Mouse (Mus musculus) cerebellum, adult 2 months (tissue): ENCODE data around the gene Myh8. TPM values are rescaled to one million over a fixed set of nuclear protein-coding genes. Genes with fewer than 3 reads are reported as not detected.
A peak's percentile ranks its signal among the peaks of the same experiment; 100 is the strongest.

ENCODE experiments used
- DNase-seq, 2 experiments: peaks; one replicate each; pipeline ENCODE4 v3.0.0; 2021
- H3K27ac ChIP-seq: fragments of 200-500 bp; 2 replicates; pipeline ENCODE4 v1.5.1; 2012; ENCODE audit warnings: low read length, control low read depth, inconsistent platforms; ENCODE audit not compliant: insufficient read depth
- H3K27me3 ChIP-seq: fragments of 200-500 bp; 2 replicates; pipeline ENCODE4 v1.6.1; 2012; ENCODE audit warnings: inconsistent platforms, mild to moderate bottlenecking, low read length, moderate library complexity; ENCODE audit not compliant: control insufficient read depth, insufficient read depth
- H3K4me1 ChIP-seq: fragments of 200-500 bp; 2 replicates; pipeline ENCODE4 v1.6.1; 2011; ENCODE audit warnings: low read length; ENCODE audit not compliant: control insufficient read depth, insufficient read depth
- H3K4me3 ChIP-seq: fragments of 200-500 bp; replicated peaks from 2 replicates; pipeline ENCODE3; 2011; ENCODE audit warnings: mild to moderate bottlenecking, low read depth, low read length, control low read depth; ENCODE audit not compliant: insufficient read depth
- CTCF ChIP-seq: fragments of 200-500 bp; IDR thresholded peaks from 2 replicates; pipeline ENCODE4 v1.5.1; 2011; ENCODE audit warnings: low read depth, mild to moderate bottlenecking, control low read depth, low read length, moderate library complexity, borderline replicate concordance; ENCODE audit not compliant: insufficient read depth
- POLR2A ChIP-seq: fragments of 200-500 bp; IDR thresholded peaks from 2 replicates; pipeline ENCODE4 v1.6.1; 2011; ENCODE audit warnings: low read length, control low read depth, borderline replicate concordance; ENCODE audit not compliant: insufficient read depth
- WGBS: fragments of 180-500 bp; shearing (Covaris S2); methylation state at CpG from one replicate; pipeline ENCODE4 v1.1.7; 2018; 5-methylcytosine and 5-hydroxymethylcytosine counted together
- polyA plus RNA-seq: library from polyadenylated mRNA; depleted of rRNA; stranded (reverse); fragments of >200 nt; gene quantifications from 2 replicates; pipeline ENCODE4 v1.2.3, GENCODE M21; 2012; rRNA removed

Myh8 gene
- polyA plus RNA-seq, 1 experiment, result 0.03 TPM

DNA sequence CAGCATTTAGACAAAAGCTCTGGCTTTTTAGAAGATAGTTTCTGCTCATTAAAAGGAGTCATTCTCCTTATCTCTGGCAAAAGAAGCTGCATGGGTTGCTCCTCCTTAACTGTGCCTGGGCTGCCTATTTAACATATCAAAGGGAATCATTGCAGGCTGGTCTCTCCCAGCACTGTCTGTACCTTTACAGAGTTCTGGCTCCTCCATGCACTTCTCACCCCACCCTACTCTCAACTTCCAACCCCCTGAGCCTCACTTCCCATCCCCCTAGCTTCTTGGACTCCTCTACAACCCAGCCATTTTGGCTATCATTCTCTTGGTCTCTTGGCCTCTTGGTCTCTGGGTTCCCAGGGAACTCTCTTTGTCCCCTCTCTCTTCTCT lies 68.9 kb downstream of the Myh8 start:
- Histone ChIP-seq H3K4me1 (peaks cover 15% of the 10 kb centered on the region), H3K27me3 (no peaks in the 10 kb centered on the region), H3K4me3 (no peak overlapping the region), H3K27ac (no peak overlapping the region)
- TF ChIP-seq POLR2A, result no peak
- no peak for TF ChIP-seq CTCF
- DNase-seq, result no peak

DNA sequence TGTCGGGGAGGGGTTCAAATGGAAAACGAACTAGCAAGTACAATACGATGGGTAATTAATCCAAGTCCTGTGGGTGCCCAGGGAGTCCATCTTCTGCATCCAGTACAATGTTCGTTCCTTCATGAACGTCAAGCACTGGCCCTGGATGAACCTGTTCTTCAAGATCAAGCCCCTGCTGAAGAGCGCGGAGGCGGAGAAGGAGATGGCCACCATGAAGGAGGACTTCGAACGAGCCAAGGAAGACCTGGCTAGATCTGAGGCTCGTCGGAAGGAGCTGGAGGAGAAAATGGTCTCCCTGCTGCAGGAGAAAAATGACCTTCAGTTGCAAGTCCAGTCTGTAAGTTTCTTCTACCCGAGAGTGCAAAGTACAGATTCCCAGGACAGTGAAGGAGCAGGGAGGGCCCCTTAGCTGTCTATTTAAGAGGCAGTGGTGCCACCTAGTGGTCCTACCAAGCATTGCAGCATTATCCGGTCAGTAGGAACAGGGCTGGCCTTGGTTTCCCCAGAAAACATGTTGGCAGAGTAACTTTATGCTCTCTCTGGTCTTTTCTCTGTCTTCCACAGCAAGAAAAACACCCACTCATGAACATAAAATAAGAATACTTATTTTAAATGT lies 73.3 kb downstream of the Myh8 start:
- H3K4me1 ChIP-seq, result peaks cover 6% of the 10 kb centered on the region; the same call in 1 of the 2 replicates
- no peak overlapping the region for H3K4me3 ChIP-seq
- H3K27me3 ChIP-seq, result no peaks in the 10 kb centered on the region
- no peak overlapping the region for H3K27ac ChIP-seq
- TF ChIP-seq POLR2A (no peak), CTCF (peak; percentile 91)
- peak; percentile 55 to 75 for DNase-seq
- 49% methylated on average over 14 of the region's 14 CpGs for WGBS

DNA sequence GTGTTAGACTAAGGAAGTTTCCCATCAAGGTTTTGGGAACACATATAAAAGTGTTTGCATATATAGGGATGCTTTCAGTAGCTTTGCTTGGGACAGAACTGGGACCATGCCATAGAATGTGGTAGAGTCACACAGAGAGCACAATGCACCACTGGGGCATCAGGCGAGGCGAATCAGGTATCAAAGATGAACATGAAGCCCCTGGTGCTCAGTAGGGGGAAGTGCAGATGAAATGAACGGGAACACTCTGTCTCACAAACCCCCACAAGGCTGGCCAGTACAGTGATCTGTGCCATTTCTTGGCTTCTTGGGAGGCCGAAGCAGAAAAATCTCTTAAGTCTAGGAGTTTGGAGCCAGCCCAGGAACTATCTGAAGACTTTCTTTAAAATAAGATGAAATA lies 76.1 kb downstream of the Myh8 start:
- no peak for TF ChIP-seq CTCF
- no peak for TF ChIP-seq POLR2A
- Histone ChIP-seq H3K27me3 (no peaks in the 10 kb centered on the region), H3K27ac (no peak overlapping the region), H3K4me1 (peaks cover 7% of the 10 kb centered on the region), H3K4me3 (no peak overlapping the region)
- DNase-seq, result no peak
- 68% methylated on average over 4 of the region's 4 CpGs for WGBS

DNA sequence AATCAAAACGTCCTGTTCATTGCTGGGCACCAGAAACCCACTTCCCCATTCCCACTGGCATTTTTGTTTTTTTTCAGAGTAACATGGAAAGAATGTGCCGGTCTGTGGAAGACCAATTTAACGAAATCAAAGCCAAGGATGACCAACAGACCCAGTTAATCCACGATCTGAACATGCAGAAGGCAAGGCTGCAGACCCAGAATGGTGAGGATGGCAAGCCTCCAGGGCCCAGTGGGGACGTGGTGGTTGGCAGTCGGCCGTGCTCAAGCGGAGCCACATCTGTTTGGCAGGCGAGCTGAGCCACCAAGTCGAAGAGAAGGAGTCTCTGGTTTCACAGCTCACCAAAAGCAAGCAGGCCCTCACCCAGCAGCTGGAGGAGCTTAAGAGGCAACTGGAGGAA lies 81.1 kb downstream of the Myh8 start:
- TF ChIP-seq POLR2A, result no peak
- no peak for TF ChIP-seq CTCF
- H3K27me3 ChIP-seq, result no peaks in the 10 kb centered on the region
- 19% methylated on average over 10 of the region's 10 CpGs for WGBS

More for the DNA sequence above, 81.1 kb downstream of the Myh8 start:
- Histone ChIP-seq H3K27ac (no peak overlapping the region), H3K4me1 (peaks cover 6% of the 10 kb centered on the region), H3K4me3 (no peak overlapping the region)
- DNase-seq, result no peak

Other genes starting within 250 kb of the Myh8 start
- 28.9 and 29.0 TPM in 2 replicates for gene Adprm, start 224.5 kb upstream of the Myh8 start, polyA plus RNA-seq
- gene Sco1, start 224.5 kb upstream of the Myh8 start, polyA plus RNA-seq, result 7.4 and 8.6 TPM in 2 replicates
- gene Myh3, start 198.8 kb upstream of the Myh8 start, polyA plus RNA-seq, result 0.08 and 0.11 TPM in 2 replicates
- gene Myh2, start 106.1 kb upstream of the Myh8 start, polyA plus RNA-seq, result not detected in 2 replicates
- gene Myh1, start 77.1 kb upstream of the Myh8 start, polyA plus RNA-seq, result not detected in 2 replicates
- 0.02 TPM in 1 of 2 replicates, not detected in the other for gene Myh4, start 39.1 kb upstream of the Myh8 start, polyA plus RNA-seq
- 0.75 and 0.87 TPM in 2 replicates for gene Myh13, start 44.5 kb downstream of the Myh8 start, polyA plus RNA-seq
- gene Gas7, start 178.3 kb downstream of the Myh8 start, polyA plus RNA-seq, result 182 and 239 TPM in 2 replicates